Mouse (Mus musculus) erythroblast, embryonic 14.5 days (primary cell): Measurements from ENCODE around the gene Kdelr1. TPM values are rescaled to one million over a fixed set of nuclear protein-coding genes. Genes with fewer than 3 reads are reported as not detected.

Experiments
- H3K27me3 ChIP-seq: 2 replicates; pipeline ENCODE4 v1.6.1; 2012; ENCODE audit warnings: inconsistent platforms; ENCODE audit not compliant: control insufficient read depth
- H3K36me3 ChIP-seq: 2 replicates; pipeline ENCODE4 v1.6.1; 2012; ENCODE audit warnings: mild to moderate bottlenecking, inconsistent platforms; ENCODE audit not compliant: control insufficient read depth
- H3K4me1 ChIP-seq: 2 replicates; pipeline ENCODE4 v1.6.1; 2012; ENCODE audit warnings: inconsistent platforms; ENCODE audit not compliant: control insufficient read depth
- H3K4me3 ChIP-seq: replicated peaks from 2 replicates; pipeline ENCODE3; 2012; ENCODE audit warnings: moderate library complexity, mild to moderate bottlenecking, inconsistent platforms
- H3K9me3 ChIP-seq: 2 replicates; pipeline ENCODE4 v1.6.1; 2012; ENCODE audit warnings: low read length, inconsistent platforms, mixed read lengths; ENCODE audit not compliant: control insufficient read depth
- GATA1 ChIP-seq: IDR thresholded peaks from 2 replicates; pipeline ENCODE4 v1.6.1; 2012; ENCODE audit warnings: low read length, inconsistent platforms, mixed read lengths
- TAL1 ChIP-seq: IDR thresholded peaks from 3 replicates; pipeline ENCODE4 v1.6.1; 2012; ENCODE audit warnings: low read length, inconsistent platforms, mixed read lengths
- polyA plus RNA-seq: library from polyadenylated mRNA; stranded (reverse); fragments of >175 nt; gene quantifications from 2 replicates; pipeline ENCODE4 v1.2.3, GENCODE M21; 2012

Kdelr1 gene
- polyA plus RNA-seq, 1 experiment = 19.2 TPM

DNA sequence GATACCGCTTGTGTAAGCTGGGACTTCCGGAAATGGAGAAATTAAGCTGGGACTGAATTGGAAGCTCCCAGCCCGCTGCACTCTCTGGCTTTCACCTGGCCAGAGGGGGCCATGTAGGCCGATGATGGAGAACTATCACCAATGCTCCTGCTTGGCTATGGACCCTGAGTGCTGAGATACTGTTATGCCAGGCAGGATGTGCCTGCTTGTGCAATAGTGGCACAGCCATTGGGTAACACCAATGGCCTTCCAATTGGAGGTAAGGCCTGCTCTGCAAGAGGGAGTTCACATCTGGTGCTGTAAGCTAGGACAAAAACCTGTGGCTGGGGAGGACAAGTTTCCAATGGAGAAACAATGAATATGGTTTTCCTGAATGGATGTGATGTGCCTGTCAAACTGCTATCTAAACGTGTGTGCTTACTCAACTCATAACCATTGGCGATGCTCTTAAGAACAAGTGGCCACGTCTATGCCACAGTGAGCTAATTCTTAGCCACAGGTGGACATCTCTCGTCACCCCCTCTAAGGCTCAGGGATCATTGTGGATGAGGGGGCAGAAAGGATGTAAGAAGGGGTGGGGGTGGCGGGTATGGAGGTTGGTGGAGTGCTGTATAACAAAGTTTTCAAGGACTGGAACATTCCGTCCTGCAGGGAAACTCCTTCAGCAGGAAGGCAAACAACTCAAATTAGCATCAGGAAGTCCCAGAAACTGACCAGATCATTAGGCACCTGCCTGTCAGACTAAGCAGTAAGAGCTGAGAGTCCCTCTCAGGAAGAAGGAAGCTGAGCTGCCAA lies 29.4 kb upstream of the Kdelr1 start:
- Histone ChIP-seq H3K9me3 (no peaks in the 10 kb centered on the region), H3K27me3 (peaks cover 29% of the 10 kb centered on the region), H3K4me3 (no peak overlapping the region), H3K4me1 (no peaks in the 10 kb centered on the region), H3K36me3 (no peaks in the 10 kb centered on the region)
- TF ChIP-seq TAL1 (no peak), GATA1 (no peak)

DNA sequence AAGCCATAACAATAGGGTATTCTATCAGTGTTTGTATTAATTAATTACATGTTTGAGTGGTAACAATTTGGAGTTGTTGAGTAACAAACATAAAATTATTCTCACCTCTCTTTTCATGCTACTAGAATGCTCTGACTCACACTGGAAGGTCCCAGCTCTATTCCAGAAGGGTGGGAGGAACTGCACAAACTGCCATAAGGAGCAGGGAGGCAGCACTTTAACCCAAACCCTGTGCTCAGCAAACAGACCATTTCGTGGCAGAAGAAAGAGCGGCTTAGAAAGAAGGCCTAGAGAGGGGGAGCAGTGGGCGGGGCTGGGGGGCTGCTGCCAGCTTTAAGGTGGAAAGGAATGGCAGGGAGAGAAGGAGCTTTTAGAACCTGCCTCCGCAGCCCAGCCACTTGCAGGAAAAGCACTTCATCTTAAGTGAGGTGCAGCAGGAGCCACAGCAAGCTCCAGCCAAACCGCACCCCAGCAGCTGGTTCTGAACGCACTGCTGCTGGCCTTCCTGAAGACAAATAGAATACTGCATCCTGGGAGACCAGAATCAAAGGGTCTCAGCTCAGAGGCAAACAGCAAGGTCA lies 24.0 kb upstream of the Kdelr1 start:
- TF ChIP-seq TAL1 (no peak), GATA1 (no peak)
- peaks cover 22% of the 10 kb centered on the region for H3K27me3 ChIP-seq
- no peaks in the 10 kb centered on the region for H3K36me3 ChIP-seq
- no peak overlapping the region for H3K4me3 ChIP-seq
- H3K4me1 ChIP-seq = no peaks in the 10 kb centered on the region
- no peaks in the 10 kb centered on the region for H3K9me3 ChIP-seq

DNA sequence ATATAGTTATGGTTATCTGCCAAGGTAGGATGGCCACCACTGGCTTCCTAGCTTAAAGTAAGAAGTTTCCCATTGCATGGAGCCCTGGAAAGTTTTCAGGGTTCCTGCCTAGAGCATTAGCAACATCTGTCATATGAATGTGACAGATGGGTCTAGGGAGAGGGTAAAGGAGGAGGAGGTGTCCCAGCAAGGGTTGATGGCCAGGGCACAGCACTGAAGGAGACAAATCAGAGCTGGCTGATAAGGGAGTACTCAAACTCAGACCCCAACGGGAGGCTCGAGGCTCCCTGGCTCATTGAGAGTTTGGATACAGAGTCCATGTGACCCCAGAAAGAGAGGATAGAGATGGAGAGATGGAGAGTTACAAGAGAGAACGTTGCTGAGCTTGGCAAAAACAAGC lies 21.9 kb upstream of the Kdelr1 start:
- Histone ChIP-seq H3K4me3 (no peak overlapping the region), H3K9me3 (no peaks in the 10 kb centered on the region), H3K27me3 (peaks cover 28% of the 10 kb centered on the region), H3K36me3 (no peaks in the 10 kb centered on the region), H3K4me1 (no peaks in the 10 kb centered on the region)
- no peak for TF ChIP-seq GATA1
- no peak for TF ChIP-seq TAL1

DNA sequence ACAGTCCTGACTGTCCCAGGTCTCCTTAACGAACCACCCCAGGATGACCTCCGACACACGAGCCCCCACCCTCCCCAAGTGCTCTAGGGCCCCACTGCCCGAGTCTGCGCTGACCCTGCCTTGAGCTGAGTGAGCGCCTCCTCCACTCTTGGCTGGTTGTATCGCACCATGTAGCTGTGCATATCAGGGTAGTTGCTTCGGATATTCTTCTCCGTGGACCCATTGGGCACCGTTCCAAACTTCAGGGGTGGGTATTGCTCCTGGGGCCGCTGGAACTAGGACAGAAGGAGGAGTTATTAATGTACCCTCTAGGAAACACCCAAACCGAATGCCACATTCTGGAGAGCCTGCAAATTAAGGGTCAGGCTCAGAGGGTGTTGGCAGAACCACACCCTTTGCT lies 19.5 kb upstream of the Kdelr1 start:
- no peaks in the 10 kb centered on the region for H3K9me3 ChIP-seq
- no peak for TF ChIP-seq TAL1
- TF ChIP-seq GATA1 = no peak
- no peak overlapping the region for H3K4me3 ChIP-seq
- H3K27me3 ChIP-seq = peaks cover 43% of the 10 kb centered on the region
- H3K4me1 ChIP-seq = no peaks in the 10 kb centered on the region
- no peaks in the 10 kb centered on the region for H3K36me3 ChIP-seq

DNA sequence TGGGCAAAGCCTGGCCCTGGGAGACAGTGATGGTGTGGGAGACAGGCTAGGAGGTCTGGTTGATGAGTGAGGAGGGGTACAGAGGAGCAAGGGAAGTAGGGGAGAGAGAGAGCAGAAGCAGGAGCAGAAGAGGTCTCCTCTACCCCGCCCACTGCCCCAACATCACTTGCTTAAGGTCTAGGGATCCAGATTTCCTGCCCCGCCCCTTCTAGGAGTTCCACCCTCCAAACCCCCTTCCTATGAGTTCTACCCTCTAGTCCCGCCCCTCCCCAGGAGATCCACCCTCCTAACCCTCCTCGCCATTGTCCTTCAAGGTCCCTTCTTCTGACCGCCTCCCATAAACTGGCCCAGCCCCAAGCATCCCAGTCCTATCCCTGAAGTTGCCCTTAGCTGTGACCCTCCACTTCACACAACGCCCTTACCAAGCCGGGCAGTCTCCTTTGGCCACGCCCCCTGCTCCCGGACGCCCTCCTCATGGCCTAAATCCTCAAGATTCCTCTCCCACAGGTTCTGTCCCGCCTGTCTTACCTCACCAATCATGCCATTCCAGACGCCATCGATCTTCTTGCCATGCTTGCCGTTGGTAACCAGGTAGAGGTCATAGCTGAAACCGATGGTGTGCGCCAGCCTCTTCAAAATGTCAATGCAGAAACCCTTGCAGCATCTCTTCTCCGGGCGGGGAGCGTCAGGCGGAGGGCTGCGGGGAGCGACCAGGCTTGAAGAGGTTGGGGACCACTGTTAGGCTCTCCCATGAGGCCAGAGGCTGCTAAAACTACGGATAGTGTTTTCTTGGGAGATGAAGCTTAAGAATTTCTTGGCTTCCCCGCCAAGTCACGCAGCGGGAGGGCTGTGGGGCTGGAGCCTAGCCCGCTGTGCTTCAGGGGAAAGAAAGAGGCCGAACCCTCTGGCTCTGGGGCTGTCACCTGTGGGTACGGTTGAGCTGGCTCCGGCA lies 15.3 kb upstream of the Kdelr1 start:
- H3K27me3 ChIP-seq = peaks cover 60% of the 10 kb centered on the region
- no peaks in the 10 kb centered on the region for H3K4me1 ChIP-seq
- no peaks in the 10 kb centered on the region for H3K36me3 ChIP-seq
- no peaks in the 10 kb centered on the region for H3K9me3 ChIP-seq
- TF ChIP-seq TAL1 (no peak), GATA1 (no peak)
- no peak overlapping the region for H3K4me3 ChIP-seq

DNA sequence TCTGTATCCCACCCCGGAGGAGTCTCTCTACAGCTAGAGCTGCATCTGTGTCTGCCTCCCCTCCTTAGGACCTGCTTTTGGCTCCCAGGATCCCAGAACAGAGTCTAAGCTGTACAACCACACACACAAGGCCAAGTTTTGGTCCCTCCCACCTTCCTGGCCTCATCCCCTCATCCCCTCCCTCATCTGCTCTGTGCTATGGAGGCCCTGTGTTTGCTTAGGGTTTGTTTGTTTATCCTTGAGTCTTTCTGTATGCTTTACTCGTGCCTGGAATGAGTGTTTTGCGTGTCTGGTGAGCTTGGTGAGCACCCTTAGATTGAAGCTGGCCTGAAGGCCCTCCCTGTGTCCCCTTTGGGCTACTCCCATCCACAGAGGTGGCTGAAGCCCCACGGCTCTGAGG lies 13.6 kb upstream of the Kdelr1 start:
- TF ChIP-seq TAL1 (no peak), GATA1 (no peak)
- H3K9me3 ChIP-seq = no peaks in the 10 kb centered on the region
- H3K4me3 ChIP-seq = no peak overlapping the region
- H3K4me1 ChIP-seq = no peaks in the 10 kb centered on the region
- no peaks in the 10 kb centered on the region for H3K36me3 ChIP-seq
- peaks cover 62% of the 10 kb centered on the region for H3K27me3 ChIP-seq

DNA sequence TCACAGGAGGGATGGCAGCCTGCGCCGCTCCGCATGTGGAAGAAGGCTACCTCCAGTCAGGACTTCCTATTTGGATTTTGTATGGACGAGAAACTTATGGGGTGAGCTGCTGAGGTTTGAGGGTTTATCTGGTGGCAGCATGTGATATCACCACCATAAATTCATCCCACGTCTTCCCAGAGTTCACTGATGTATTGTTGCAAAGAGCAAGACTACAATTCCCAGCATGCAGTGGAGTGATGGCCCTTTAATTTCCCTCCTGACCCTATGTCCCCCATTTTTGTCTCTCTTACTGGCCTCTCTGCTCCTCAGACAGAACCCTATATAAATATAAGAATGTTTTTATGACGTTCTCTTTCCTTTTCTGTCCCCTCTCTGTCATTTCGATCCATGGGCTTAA lies 9.8 kb upstream of the Kdelr1 start:
- no peak for TF ChIP-seq GATA1
- no peak for TF ChIP-seq TAL1
- Histone ChIP-seq H3K36me3 (no peaks in the 10 kb centered on the region), H3K4me3 (no peak overlapping the region), H3K4me1 (peaks cover 12% of the 10 kb centered on the region), H3K9me3 (no peaks in the 10 kb centered on the region), H3K27me3 (peaks cover 57% of the 10 kb centered on the region)

DNA sequence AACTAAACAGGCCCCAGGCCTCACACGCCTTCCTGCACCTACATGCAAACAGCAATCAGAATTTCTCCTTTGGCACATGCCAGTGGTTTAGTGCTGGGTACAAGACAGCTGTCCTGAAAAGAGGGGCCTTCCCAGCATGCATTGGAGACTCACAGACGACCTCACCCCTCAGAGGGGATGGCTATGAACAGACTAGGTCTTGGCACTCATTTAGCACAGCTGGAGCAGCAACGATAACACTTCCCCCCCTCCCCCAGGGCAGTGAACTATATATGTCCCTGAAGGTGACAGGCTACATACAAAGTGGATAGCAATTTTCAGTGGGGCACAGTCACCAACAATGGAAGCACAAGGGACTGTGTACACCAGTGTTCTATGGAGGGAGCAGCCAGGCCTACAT lies 8.1 kb upstream of the Kdelr1 start:
- no peak overlapping the region for H3K4me3 ChIP-seq
- H3K9me3 ChIP-seq = no peaks in the 10 kb centered on the region; the same call in 1 of the 2 replicates
- no peaks in the 10 kb centered on the region for H3K36me3 ChIP-seq
- H3K27me3 ChIP-seq = peaks cover 57% of the 10 kb centered on the region
- TF ChIP-seq GATA1 (no peak), TAL1 (no peak)
- H3K4me1 ChIP-seq = peaks cover 12% of the 10 kb centered on the region
